Mouse (Mus musculus): ENCODE data around the gene Eps15l1. TPM values are rescaled to one million over a fixed set of nuclear protein-coding genes. Genes with fewer than 3 reads are reported as not detected.

Gene Eps15l1
- polyA plus RNA-seq, 1 experiment from 2014 or later, result 60.5 TPM

- Histone ChIP-seq H3K27me3 (ENCODE audit: control insufficient read depth, insufficient read depth, low read length) (no peaks in the 10 kb centered on the region), H3K4me3 (replicated peaks; ENCODE audit: low read length) (no peak overlapping the region), H3K4me1 (replicated peaks; ENCODE audit: control insufficient read depth, insufficient read depth, low read length) (no peaks in the 10 kb centered on the region), H3K36me3 (replicated peaks; ENCODE audit: control insufficient read depth, insufficient read depth) (peaks cover 92% of the 10 kb centered on the region), H3K9ac (no peak overlapping the region), H3K27ac (no peak overlapping the region), H3K4me2 (replicated peaks) (no peak overlapping the region), H3K9me3 (ENCODE audit: control insufficient read depth, low read length) (no peaks in the 10 kb centered on the region)
- 89% methylated on average over 7 of the region's 7 CpGs for WGBS
- ATAC-seq (ENCODE audit: low FRiP score) (no peak), DNase-seq (ENCODE audit: low spot score) (no peak)
These were observed 57.8 kb downstream of the Eps15l1 start for GRCm38 (mm10) chr8:72363457-72363856.

DNA sequence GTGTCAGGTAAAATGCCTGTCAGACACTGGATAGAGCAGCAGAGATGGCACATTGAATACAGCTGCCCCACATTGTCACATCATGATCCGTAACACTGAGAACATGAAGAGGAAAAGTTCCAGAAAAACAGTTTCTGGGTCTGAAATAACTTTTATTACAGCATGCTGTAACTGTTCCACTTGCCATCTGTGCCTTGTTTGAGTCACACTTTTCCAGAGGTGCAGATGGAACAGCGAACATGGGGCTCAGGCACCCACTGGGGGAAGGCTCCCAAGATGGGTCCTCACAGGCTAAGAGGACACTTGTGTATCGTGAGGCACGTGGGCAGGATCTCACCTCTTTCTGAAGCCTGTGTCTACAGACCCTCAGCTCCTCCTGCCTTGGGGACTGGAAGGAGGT is 58.5 kb downstream of the Eps15l1 start:
- H3K36me3 ChIP-seq (replicated peaks; ENCODE audit: control insufficient read depth, insufficient read depth), result peaks cover 92% of the 10 kb centered on the region
- 96% methylated on average over 4 of the region's 4 CpGs for WGBS

GRCm38 (mm10) chr8:72360162-72360561 is 61.1 kb downstream of the Eps15l1 start:
- no peak overlapping the region for H3K4me3 ChIP-seq (replicated peaks; ENCODE audit: low read length)
- peaks cover 96% of the 10 kb centered on the region for H3K36me3 ChIP-seq (replicated peaks; ENCODE audit: control insufficient read depth, insufficient read depth)
- H3K27me3 ChIP-seq (ENCODE audit: control insufficient read depth, insufficient read depth, low read length), result no peaks in the 10 kb centered on the region
- no peak overlapping the region for H3K4me2 ChIP-seq (replicated peaks)
- ATAC-seq (ENCODE audit: low FRiP score), result no peak
- H3K9ac ChIP-seq, result no peak overlapping the region
- DNase-seq (ENCODE audit: low spot score), result no peak
- no peak overlapping the region for H3K27ac ChIP-seq
- H3K9me3 ChIP-seq (ENCODE audit: control insufficient read depth, low read length), result no peaks in the 10 kb centered on the region
- H3K4me1 ChIP-seq (replicated peaks; ENCODE audit: control insufficient read depth, insufficient read depth, low read length), result no peaks in the 10 kb centered on the region

More for the DNA sequence above, 58.5 kb downstream of the Eps15l1 start:
- Histone ChIP-seq H3K9me3 (ENCODE audit: control insufficient read depth, low read length) (no peaks in the 10 kb centered on the region), H3K27ac (no peak overlapping the region), H3K9ac (no peak overlapping the region), H3K27me3 (ENCODE audit: control insufficient read depth, insufficient read depth, low read length) (no peaks in the 10 kb centered on the region), H3K4me2 (replicated peaks) (no peak overlapping the region), H3K4me3 (replicated peaks; ENCODE audit: low read length) (no peak overlapping the region), H3K4me1 (replicated peaks; ENCODE audit: control insufficient read depth, insufficient read depth, low read length) (no peaks in the 10 kb centered on the region)
- DNase-seq (ENCODE audit: low spot score) (no peak), ATAC-seq (ENCODE audit: low FRiP score) (no peak)

- peaks cover 90% of the 10 kb centered on the region for H3K36me3 ChIP-seq (replicated peaks; ENCODE audit: control insufficient read depth, insufficient read depth)
- H3K4me1 ChIP-seq (replicated peaks; ENCODE audit: control insufficient read depth, insufficient read depth, low read length), result no peaks in the 10 kb centered on the region
- H3K9ac ChIP-seq, result no peak overlapping the region
- no peak for ATAC-seq (ENCODE audit: low FRiP score)
- DNase-seq (ENCODE audit: low spot score), result no peak
- WGBS, result 89% methylated on average over 3 of the region's 3 CpGs
- H3K9me3 ChIP-seq (ENCODE audit: control insufficient read depth, low read length), result no peaks in the 10 kb centered on the region
- H3K4me3 ChIP-seq (replicated peaks; ENCODE audit: low read length), result no peak overlapping the region
- no peak overlapping the region for H3K4me2 ChIP-seq (replicated peaks)
- H3K27me3 ChIP-seq (ENCODE audit: control insufficient read depth, insufficient read depth, low read length), result no peaks in the 10 kb centered on the region
- no peak overlapping the region for H3K27ac ChIP-seq
These were observed 64.7 kb downstream of the Eps15l1 start for GRCm38 (mm10) chr8:72356593-72356992.

DNA sequence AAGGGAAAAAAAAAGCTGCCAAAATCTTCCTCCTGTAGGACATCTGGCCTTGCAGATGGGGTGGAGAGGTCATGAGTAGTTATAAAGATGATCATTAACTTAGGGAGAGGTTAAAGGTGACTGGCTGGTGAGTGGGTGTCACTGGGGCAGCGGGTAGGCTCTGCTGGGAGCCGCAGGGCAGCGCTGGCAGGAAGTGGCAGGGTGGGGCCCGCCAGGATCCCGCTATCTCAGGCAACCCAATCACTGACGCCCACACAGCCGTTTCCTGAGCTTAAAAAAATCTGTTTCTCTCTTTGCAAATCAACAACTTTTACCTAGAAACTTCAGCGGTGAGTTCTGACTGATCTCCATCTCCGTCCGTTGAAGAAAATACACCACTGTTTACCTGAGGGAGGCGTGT is 67.0 kb downstream of the Eps15l1 start:
- no peak overlapping the region for H3K9ac ChIP-seq
- DNase-seq (ENCODE audit: low spot score), result no peak
- no peak overlapping the region for H3K27ac ChIP-seq
- WGBS, result 82% methylated on average over 11 of the region's 11 CpGs
- no peak for ATAC-seq (ENCODE audit: low FRiP score)
- no peak overlapping the region for H3K4me3 ChIP-seq (replicated peaks; ENCODE audit: low read length)
- peaks cover 74% of the 10 kb centered on the region for H3K36me3 ChIP-seq (replicated peaks; ENCODE audit: control insufficient read depth, insufficient read depth)
- no peaks in the 10 kb centered on the region for H3K4me1 ChIP-seq (replicated peaks; ENCODE audit: control insufficient read depth, insufficient read depth, low read length)
- no peak overlapping the region for H3K4me2 ChIP-seq (replicated peaks)
- no peaks in the 10 kb centered on the region for H3K9me3 ChIP-seq (ENCODE audit: control insufficient read depth, low read length)
- H3K27me3 ChIP-seq (ENCODE audit: control insufficient read depth, insufficient read depth, low read length), result no peaks in the 10 kb centered on the region

GRCm38 (mm10) chr8:72353700-72354045 is 67.6 kb downstream of the Eps15l1 start:
- H3K9ac ChIP-seq, result no peak overlapping the region
- WGBS, result 89% methylated on average over 7 of the region's 7 CpGs
- H3K27me3 ChIP-seq (ENCODE audit: control insufficient read depth, insufficient read depth, low read length), result no peaks in the 10 kb centered on the region
- DNase-seq (ENCODE audit: low spot score) (no peak), ATAC-seq (ENCODE audit: low FRiP score) (no peak)
- no peak overlapping the region for H3K4me3 ChIP-seq (replicated peaks; ENCODE audit: low read length)
- H3K4me2 ChIP-seq (replicated peaks), result no peak overlapping the region
- no peaks in the 10 kb centered on the region for H3K9me3 ChIP-seq (ENCODE audit: control insufficient read depth, low read length)
- H3K27ac ChIP-seq, result no peak overlapping the region
- H3K36me3 ChIP-seq (replicated peaks; ENCODE audit: control insufficient read depth, insufficient read depth), result peaks cover 68% of the 10 kb centered on the region
- no peaks in the 10 kb centered on the region for H3K4me1 ChIP-seq (replicated peaks; ENCODE audit: control insufficient read depth, insufficient read depth, low read length)

- ATAC-seq (ENCODE audit: low FRiP score) (no peak), DNase-seq (ENCODE audit: low spot score) (no peak)
- no peak overlapping the region for H3K4me2 ChIP-seq (replicated peaks)
- H3K27me3 ChIP-seq (ENCODE audit: control insufficient read depth, insufficient read depth, low read length), result no peaks in the 10 kb centered on the region
- peaks cover 64% of the 10 kb centered on the region for H3K36me3 ChIP-seq (replicated peaks; ENCODE audit: control insufficient read depth, insufficient read depth)
- H3K9me3 ChIP-seq (ENCODE audit: control insufficient read depth, low read length), result no peaks in the 10 kb centered on the region
- no peak overlapping the region for H3K9ac ChIP-seq
- 84% methylated on average over 8 of the region's 8 CpGs for WGBS
- H3K27ac ChIP-seq, result no peak overlapping the region
- no peak overlapping the region for H3K4me3 ChIP-seq (replicated peaks; ENCODE audit: low read length)
- H3K4me1 ChIP-seq (replicated peaks; ENCODE audit: control insufficient read depth, insufficient read depth, low read length), result no peaks in the 10 kb centered on the region
These were observed 68.1 kb downstream of the Eps15l1 start for GRCm38 (mm10) chr8:72352951-72353699.

GRCm38 (mm10) chr8:72351405-72352005 is 69.8 kb downstream of the Eps15l1 start:
- ATAC-seq (ENCODE audit: low FRiP score) (no peak), DNase-seq (ENCODE audit: low spot score) (no peak)
- peaks cover 60% of the 10 kb centered on the region for H3K36me3 ChIP-seq (replicated peaks; ENCODE audit: control insufficient read depth, insufficient read depth)
- no peak overlapping the region for H3K4me2 ChIP-seq (replicated peaks)
- no peaks in the 10 kb centered on the region for H3K27me3 ChIP-seq (ENCODE audit: control insufficient read depth, insufficient read depth, low read length)
- no peak overlapping the region for H3K9ac ChIP-seq
- no peaks in the 10 kb centered on the region for H3K9me3 ChIP-seq (ENCODE audit: control insufficient read depth, low read length)
- no peak overlapping the region for H3K4me3 ChIP-seq (replicated peaks; ENCODE audit: low read length)
- H3K27ac ChIP-seq, result no peak overlapping the region
- no peaks in the 10 kb centered on the region for H3K4me1 ChIP-seq (replicated peaks; ENCODE audit: control insufficient read depth, insufficient read depth, low read length)
- 90% methylated on average over 7 of the region's 7 CpGs for WGBS

DNA sequence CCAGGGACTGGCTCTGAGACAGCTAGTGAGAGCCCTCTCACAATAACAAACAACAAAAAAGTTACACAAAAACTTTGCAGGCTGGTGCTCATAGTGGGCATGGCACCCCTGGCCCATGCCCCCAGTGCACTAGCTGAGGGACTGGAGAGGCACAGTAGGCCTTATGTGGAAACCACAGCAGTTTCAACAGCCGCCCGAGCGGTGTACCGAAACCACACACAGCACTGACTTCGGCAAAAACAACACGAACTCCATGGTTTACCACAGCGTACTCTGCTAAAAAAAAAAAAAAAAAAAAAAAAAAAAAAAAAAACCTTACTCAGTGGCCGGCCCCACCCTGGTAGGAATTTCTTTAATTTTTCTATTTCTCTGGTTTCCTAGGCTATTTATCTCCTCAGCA is 70.5 kb downstream of the Eps15l1 start:
- no peaks in the 10 kb centered on the region for H3K27me3 ChIP-seq (ENCODE audit: control insufficient read depth, insufficient read depth, low read length)
- H3K9ac ChIP-seq, result no peak overlapping the region
- H3K36me3 ChIP-seq (replicated peaks; ENCODE audit: control insufficient read depth, insufficient read depth), result peaks cover 60% of the 10 kb centered on the region
- no peaks in the 10 kb centered on the region for H3K4me1 ChIP-seq (replicated peaks; ENCODE audit: control insufficient read depth, insufficient read depth, low read length)
- ATAC-seq (ENCODE audit: low FRiP score) (no peak), DNase-seq (ENCODE audit: low spot score) (no peak)
- no peak overlapping the region for H3K4me2 ChIP-seq (replicated peaks)
- no peaks in the 10 kb centered on the region for H3K9me3 ChIP-seq (ENCODE audit: control insufficient read depth, low read length)
- H3K4me3 ChIP-seq (replicated peaks; ENCODE audit: low read length), result no peak overlapping the region
- no peak overlapping the region for H3K27ac ChIP-seq
- 93% methylated on average over 8 of the region's 8 CpGs for WGBS

Data from hindbrain, embryonic 14.5 days (tissue).